Mouse (Mus musculus) cerebellum, adult 2 months (tissue): ENCODE measurements around the gene 2700049A03Rik.

Experiments used
- CTCF ChIP-seq: fragments of 200-500 bp; IDR thresholded peaks from 2 replicates; pipeline ENCODE4 v1.5.1; 2011; ENCODE audit warnings: low read depth, mild to moderate bottlenecking, control low read depth, low read length, moderate library complexity, borderline replicate concordance; ENCODE audit not compliant: insufficient read depth
- POLR2A ChIP-seq: fragments of 200-500 bp; IDR thresholded peaks from 2 replicates; pipeline ENCODE4 v1.6.1; 2011; ENCODE audit warnings: low read length, control low read depth, borderline replicate concordance; ENCODE audit not compliant: insufficient read depth

DNA sequence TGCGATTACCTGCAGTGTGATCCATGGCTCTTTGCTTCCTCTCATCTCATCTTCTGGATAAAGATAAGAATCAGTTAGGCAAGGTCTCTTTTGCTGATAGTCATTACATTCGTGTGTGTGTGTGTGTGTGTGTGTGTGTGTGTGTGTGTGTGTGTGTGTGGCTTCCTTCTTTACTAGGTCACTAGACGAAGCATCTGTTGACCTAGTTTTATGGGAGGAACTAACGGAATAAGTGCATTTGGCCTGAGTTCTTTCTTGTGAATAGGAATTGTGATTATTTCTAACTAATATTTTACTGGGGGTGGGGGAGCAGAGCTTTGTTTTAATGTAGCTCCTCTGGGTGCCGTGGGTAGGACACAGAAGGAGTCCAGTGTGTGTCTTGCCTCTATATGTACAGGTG is 96.8 kb downstream of the 2700049A03Rik start:
- TF ChIP-seq POLR2A (no peak), CTCF (no peak)
